15 mouse cellular contexts compared by ENCODE assay signal in genomic region chr6:7181711-7182110, GRCm38 (mm10).
"Had no signal": no experiment of that assay in that cellular context is flagged by ENCODE, and none has a peak within 500 bp of the region (broad histone marks: within the 10 kb centered on the region; RNA-seq: fewer than 3 reads in every experiment).

No protein-coding gene starts in this region.

- H3K27ac ChIP-seq: neural tube, embryonic 15.5 days; stomach, embryonic 15.5 days; stomach, postnatal 0 days had no signal

- DNase-seq: retina, postnatal 1 day; right cerebral cortex, adult 18-20 months; right cerebral cortex, postnatal 14 days; right cerebral cortex, postnatal 25 days; right cerebral cortex, postnatal 4 days; spleen, adult 18-20 months; thymus, adult 18-20 months; thymus, adult 2 months; thymus, postnatal 14 days; thymus, postnatal 25 days; thymus, postnatal 36 days; thymus, postnatal 4 days had no signal

- H3K27me3 ChIP-seq: neural tube, embryonic 15.5 days; stomach, embryonic 15.5 days had no signal

- H3K4me1 ChIP-seq: neural tube, embryonic 15.5 days; stomach, embryonic 15.5 days had no signal

- H3K4me3 ChIP-seq: neural tube, embryonic 15.5 days; stomach, embryonic 15.5 days had no signal
